Mouse (Mus musculus) midbrain, embryonic 15.5 days (tissue): ENCODE data around the gene Fgfr2. TPM values are rescaled to one million over a fixed set of nuclear protein-coding genes. Genes with fewer than 3 reads are reported as not detected.

Experiments used
- ATAC-seq: fragments of 200-750 bp; cut with Nextera tagmentation; replicated peaks from 2 replicates; pipeline ENCODE4 v1.8.0; 2017; ENCODE audit warnings: moderate TSS enrichment
- H3K27ac ChIP-seq: fragments of 300-500 bp; sonication (generic); 2 replicates; pipeline ENCODE4 v1.5.1; 2015; ENCODE audit warnings: mild to moderate bottlenecking, inconsistent platforms
- H3K27me3 ChIP-seq: fragments of 300-500 bp; sonication (generic); replicated peaks from 2 replicates; pipeline ENCODE4 v1.6.1; 2015; ENCODE audit warnings: inconsistent platforms
- H3K36me3 ChIP-seq: fragments of 300-500 bp; sonication (generic); replicated peaks from 2 replicates; pipeline ENCODE4 v1.6.1; 2015; ENCODE audit warnings: inconsistent platforms
- H3K4me1 ChIP-seq: fragments of 300-500 bp; sonication (generic); 2 replicates; pipeline ENCODE4 v1.6.1; 2015; ENCODE audit warnings: inconsistent platforms
- H3K4me2 ChIP-seq: fragments of 300-500 bp; sonication (generic); 2 replicates; pipeline ENCODE4 v1.6.1; 2015; ENCODE audit warnings: inconsistent platforms, mild to moderate bottlenecking, moderate library complexity
- H3K4me3 ChIP-seq: fragments of 300-500 bp; sonication (generic); 2 replicates; pipeline ENCODE4 v1.5.1; 2015; ENCODE audit warnings: mild to moderate bottlenecking, inconsistent platforms
- H3K9ac ChIP-seq: fragments of 300-500 bp; sonication (generic); 2 replicates; pipeline ENCODE4 v1.6.1; 2015; ENCODE audit warnings: mild to moderate bottlenecking, inconsistent platforms
- H3K9me3 ChIP-seq: fragments of 300-500 bp; sonication (generic); 2 replicates; pipeline ENCODE4 v1.6.1; 2016; ENCODE audit warnings: inconsistent platforms
- WGBS: fragments of 180-500 bp; shearing (Covaris S2); methylation state at CpG from one replicate; pipeline ENCODE4 v1.1.7; 2015; ENCODE audit warnings: mixed read lengths; 5-methylcytosine and 5-hydroxymethylcytosine counted together
- polyA plus RNA-seq: library from polyadenylated mRNA; unstranded; fragments of >200 nt; fragmentation: Nextera tagmentation; extraction: Ambion mirVana; gene quantifications from 2 replicates; pipeline ENCODE4 v1.2.1, GENCODE M21; 2015

Fgfr2 gene
- polyA plus RNA-seq, 1 experiment from 2014 or later: 23.3 TPM

GRCm38 (mm10) chr7:131817976-131818375, 1305.2 kb downstream of the Fgfr2 start:
- Histone ChIP-seq H3K9me3 (no peaks in the 10 kb centered on the region), H3K36me3 (no peaks in the 10 kb centered on the region), H3K4me3 (no peak overlapping the region), H3K27ac (no peak overlapping the region), H3K9ac (no peak overlapping the region), H3K4me2 (no peak overlapping the region), H3K27me3 (no peaks in the 10 kb centered on the region), H3K4me1 (0 out of 2 replicates have a peak, but pooled peaks cover 2% of the 10 kb centered on the region)
- WGBS: 70% methylated on average over 6 of the region's 6 CpGs
- ATAC-seq: no peak

- Histone ChIP-seq H3K27me3 (no peaks in the 10 kb centered on the region), H3K36me3 (no peaks in the 10 kb centered on the region), H3K27ac (no peak overlapping the region), H3K4me2 (no peak overlapping the region), H3K4me3 (no peak overlapping the region), H3K4me1 (0 out of 2 replicates have a peak, but pooled peaks cover 2% of the 10 kb centered on the region), H3K9me3 (no peaks in the 10 kb centered on the region), H3K9ac (no peak overlapping the region)
- no peak for ATAC-seq
- 82% methylated on average over 2 of the region's 2 CpGs for WGBS
Measured at GRCm38 (mm10) chr7:131816641-131817040, 1306.5 kb downstream of the Fgfr2 start.

GRCm38 (mm10) chr7:131812116-131812515, 1311.0 kb downstream of the Fgfr2 start:
- Histone ChIP-seq H3K36me3 (no peaks in the 10 kb centered on the region), H3K9ac (no peak overlapping the region), H3K4me2 (no peak overlapping the region), H3K9me3 (no peaks in the 10 kb centered on the region), H3K27ac (no peak overlapping the region), H3K27me3 (peaks cover 6% of the 10 kb centered on the region; the same call in 1 of the 2 replicates), H3K4me3 (no peak overlapping the region), H3K4me1 (no peaks in the 10 kb centered on the region)
- 83% methylated on average over 6 of the region's 6 CpGs for WGBS
- no peak for ATAC-seq

GRCm38 (mm10) chr7:131810916-131811315, 1312.2 kb downstream of the Fgfr2 start:
- no peak overlapping the region for H3K4me3 ChIP-seq
- peaks cover 6% of the 10 kb centered on the region; the same call in 1 of the 2 replicates for H3K27me3 ChIP-seq
- no peaks in the 10 kb centered on the region for H3K9me3 ChIP-seq
- H3K4me2 ChIP-seq: no peak overlapping the region
- H3K36me3 ChIP-seq: no peaks in the 10 kb centered on the region
- WGBS: 76% methylated on average over 4 of the region's 4 CpGs
- H3K9ac ChIP-seq: no peak overlapping the region
- no peak for ATAC-seq
- no peak overlapping the region for H3K27ac ChIP-seq
- no peaks in the 10 kb centered on the region for H3K4me1 ChIP-seq

GRCm38 (mm10) chr7:131809584-131810181, 1313.5 kb downstream of the Fgfr2 start:
- Histone ChIP-seq H3K9ac (no peak overlapping the region), H3K9me3 (no peaks in the 10 kb centered on the region), H3K4me1 (0 out of 2 replicates have a peak, but pooled peaks cover 3% of the 10 kb centered on the region), H3K4me3 (no peak overlapping the region), H3K4me2 (no peak overlapping the region), H3K27me3 (peaks cover 6% of the 10 kb centered on the region; the same call in 1 of the 2 replicates), H3K27ac (no peak overlapping the region), H3K36me3 (no peaks in the 10 kb centered on the region)
- no peak for ATAC-seq
- WGBS: 21% methylated on average over 5 of the region's 5 CpGs

GRCm38 (mm10) chr7:131807257-131807656, 1315.9 kb downstream of the Fgfr2 start:
- 55% methylated on average over 2 of the region's 2 CpGs for WGBS
- H3K9me3 ChIP-seq: no peaks in the 10 kb centered on the region
- no peak overlapping the region for H3K4me3 ChIP-seq
- no peak overlapping the region for H3K4me2 ChIP-seq
- no peak overlapping the region for H3K9ac ChIP-seq
- no peaks in the 10 kb centered on the region for H3K36me3 ChIP-seq
- peaks cover 10% of the 10 kb centered on the region; the same call in 1 of the 2 replicates for H3K27me3 ChIP-seq
- 0 out of 2 replicates have a peak, but pooled peaks cover 3% of the 10 kb centered on the region for H3K4me1 ChIP-seq
- no peak overlapping the region for H3K27ac ChIP-seq
- no peak for ATAC-seq

DNA sequence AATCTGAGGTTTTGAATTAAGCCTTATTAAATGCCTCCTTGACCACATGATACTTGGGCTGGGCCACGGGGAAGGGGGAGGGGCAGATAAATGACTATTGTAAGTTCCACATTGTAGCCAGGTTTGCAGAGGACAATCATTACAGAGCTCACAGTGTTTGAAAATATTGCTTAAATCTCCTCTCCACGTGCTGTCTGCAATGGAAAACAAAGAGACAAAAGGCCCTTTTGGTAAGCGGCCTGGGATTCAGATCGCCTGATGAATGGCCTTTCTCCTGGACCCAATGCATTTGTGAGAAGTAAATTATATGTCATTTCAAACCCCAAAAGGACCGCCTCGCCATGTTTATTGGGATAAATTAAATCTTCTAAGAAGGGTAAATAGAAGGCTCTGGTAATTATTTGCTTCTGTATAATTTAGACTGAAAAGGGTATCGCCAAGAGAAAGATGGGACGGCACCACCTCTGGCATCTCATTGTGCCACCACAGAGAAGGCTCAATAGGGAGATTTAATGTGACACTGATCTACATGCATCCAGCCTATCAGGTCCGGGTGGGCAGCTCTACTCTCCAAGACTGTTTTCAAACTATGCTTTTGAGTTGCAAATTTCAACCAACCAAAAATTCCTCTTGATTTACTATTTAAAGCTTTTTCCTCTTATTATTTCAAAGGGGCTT, 1317.5 kb downstream of the Fgfr2 start:
- no peak overlapping the region for H3K4me2 ChIP-seq
- peaks cover 10% of the 10 kb centered on the region; the same call in 1 of the 2 replicates for H3K27me3 ChIP-seq
- no peak overlapping the region for H3K9ac ChIP-seq
- H3K27ac ChIP-seq: no peak overlapping the region
- ATAC-seq: no peak
- peaks cover 3% of the 10 kb centered on the region; the same call in 1 of the 2 replicates for H3K4me1 ChIP-seq
- H3K4me3 ChIP-seq: no peak overlapping the region
- no peaks in the 10 kb centered on the region for H3K9me3 ChIP-seq
- 18% methylated on average over 9 of the region's 9 CpGs for WGBS
- H3K36me3 ChIP-seq: no peaks in the 10 kb centered on the region

DNA sequence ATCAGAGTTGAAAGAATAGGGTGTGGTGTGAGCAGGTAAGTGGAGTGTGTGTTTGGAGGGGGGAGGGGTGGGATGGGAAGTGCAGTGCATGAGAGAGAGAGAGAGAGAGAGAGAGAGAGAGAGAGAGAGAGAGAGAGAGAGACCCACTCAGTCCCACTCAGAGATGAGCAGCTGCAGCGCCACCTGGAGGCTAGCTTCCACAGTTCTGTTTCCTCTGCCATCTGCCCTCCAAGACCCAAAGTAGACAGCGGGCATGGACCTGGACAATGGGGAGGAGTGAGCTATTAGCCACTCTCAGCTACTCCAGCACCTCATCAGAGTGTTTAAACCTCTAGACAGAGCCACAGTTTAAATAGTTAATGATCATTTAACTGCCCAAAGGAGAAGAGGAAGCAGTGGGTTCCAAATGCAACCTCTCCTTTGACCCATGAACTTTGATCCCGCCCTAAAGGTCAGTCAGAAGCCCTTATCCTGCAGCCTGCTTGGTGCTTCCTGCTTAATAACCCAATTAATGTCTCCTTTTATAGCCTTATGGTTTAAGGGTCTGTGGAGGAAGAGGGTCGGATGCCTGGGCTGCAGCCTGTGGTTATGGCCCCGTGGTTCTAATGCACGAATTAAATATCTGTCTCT, 1322.6 kb downstream of the Fgfr2 start:
- H3K4me1 ChIP-seq: peaks cover 3% of the 10 kb centered on the region; the same call in 1 of the 2 replicates
- 53% methylated on average over 6 of the region's 6 CpGs for WGBS
- H3K9ac ChIP-seq: no peak overlapping the region
- 0 out of 2 replicates have a peak, but pooled peaks cover 4% of the 10 kb centered on the region for H3K27me3 ChIP-seq
- H3K4me2 ChIP-seq: no peak overlapping the region
- no peaks in the 10 kb centered on the region for H3K36me3 ChIP-seq
- no peak overlapping the region for H3K27ac ChIP-seq
- no peak overlapping the region for H3K4me3 ChIP-seq
- ATAC-seq: 0 out of 2 replicates have a peak, but pooled peaks have one; percentile 4
- H3K9me3 ChIP-seq: no peaks in the 10 kb centered on the region

DNA sequence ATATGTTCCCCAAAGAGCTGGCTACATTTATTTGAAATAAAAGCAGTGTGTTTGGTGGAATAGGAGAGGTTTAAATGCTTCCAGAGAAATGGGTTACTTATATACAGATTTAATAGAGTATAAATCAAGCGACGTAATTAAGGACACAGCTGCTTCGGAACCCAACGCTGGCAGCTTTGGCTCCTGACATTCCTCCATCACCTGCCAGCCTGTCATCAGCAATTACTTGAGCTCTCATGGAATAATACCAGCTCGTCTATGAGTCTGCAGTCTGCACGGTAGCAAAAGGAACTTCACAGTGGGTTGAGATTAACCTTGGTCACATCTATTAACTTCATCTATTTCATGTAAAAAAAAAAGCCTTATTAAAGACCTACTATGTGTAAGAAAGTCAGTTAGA, 1326.0 kb downstream of the Fgfr2 start:
- no peak overlapping the region for H3K9ac ChIP-seq
- H3K4me1 ChIP-seq: no peaks in the 10 kb centered on the region; the same call in 1 of the 2 replicates
- no peaks in the 10 kb centered on the region for H3K27me3 ChIP-seq
- H3K27ac ChIP-seq: no peak overlapping the region
- WGBS: 40% methylated on average over 6 of the region's 6 CpGs
- no peak overlapping the region for H3K4me3 ChIP-seq
- H3K4me2 ChIP-seq: no peak overlapping the region
- no peak for ATAC-seq
- H3K36me3 ChIP-seq: no peaks in the 10 kb centered on the region
- no peaks in the 10 kb centered on the region for H3K9me3 ChIP-seq

GRCm38 (mm10) chr7:131788595-131789206, 1334.4 kb downstream of the Fgfr2 start:
- Histone ChIP-seq H3K36me3 (no peaks in the 10 kb centered on the region), H3K4me1 (peaks cover 16% of the 10 kb centered on the region), H3K9me3 (no peaks in the 10 kb centered on the region), H3K27ac (0 out of 2 replicates have a peak overlapping the region, but pooled peaks have one; percentile 14), H3K4me2 (peak overlapping the region; percentile 36), H3K27me3 (0 out of 2 replicates have a peak, but pooled peaks cover 3% of the 10 kb centered on the region), H3K9ac (no peak overlapping the region), H3K4me3 (peak overlapping the region; percentile 9; the same call in 1 of the 2 replicates)
- ATAC-seq: no peak
- WGBS: 23% methylated on average over 10 of the region's 10 CpGs

DNA sequence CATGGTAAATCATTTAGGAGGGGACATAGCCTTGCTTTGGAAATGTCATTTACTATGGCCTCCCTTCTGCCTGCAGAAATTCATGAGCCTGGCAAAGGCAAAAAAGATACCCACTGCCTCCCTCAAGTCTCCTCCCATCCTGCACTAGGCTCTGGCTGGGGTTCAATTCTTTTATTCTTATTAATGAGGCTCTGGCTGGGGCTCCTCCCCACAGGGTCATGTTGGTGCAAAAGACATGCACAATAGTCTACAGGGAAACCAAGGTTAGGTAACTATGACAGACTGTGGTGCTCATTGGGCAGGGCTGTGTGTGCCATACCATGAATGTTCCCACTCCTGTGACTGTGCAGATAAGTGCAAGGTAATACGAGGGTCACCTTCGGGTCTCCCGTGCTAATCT, 1337.4 kb downstream of the Fgfr2 start:
- Histone ChIP-seq H3K9ac (no peak overlapping the region), H3K4me3 (no peak overlapping the region), H3K36me3 (no peaks in the 10 kb centered on the region), H3K4me1 (peaks cover 16% of the 10 kb centered on the region), H3K27ac (no peak overlapping the region), H3K4me2 (no peak overlapping the region), H3K27me3 (peaks cover 7% of the 10 kb centered on the region; the same call in 1 of the 2 replicates), H3K9me3 (no peaks in the 10 kb centered on the region)
- ATAC-seq: no peak
- WGBS: 91% methylated on average over 3 of the region's 3 CpGs
